Mouse (Mus musculus) CH12.LX (cell line): Measurements from ENCODE around the gene C2cd2l. TPM values are rescaled to one million over a fixed set of nuclear protein-coding genes. Genes with fewer than 3 reads are reported as not detected.

Experiments used
- DNase-seq: peaks from one replicate; pipeline ENCODE4 v3.0.0-alpha.2; 2013; ENCODE audit errors: extremely low read depth
- H3K27ac ChIP-seq: 2 replicates; pipeline ENCODE4 v1.5.1; 2012; ENCODE audit warnings: low read depth, mild to moderate bottlenecking, control low read depth, moderate library complexity; ENCODE audit not compliant: insufficient read depth
- H3K27me3 ChIP-seq: replicated peaks from 2 replicates; pipeline ENCODE3; 2012; ENCODE audit warnings: inconsistent platforms
- H3K36me3 ChIP-seq, 2 experiments: replicated peaks in 1 of 2; 2 replicates each; pipeline versions ENCODE3 to v1.6.1; 2012; ENCODE audit warnings: inconsistent platforms in 1 of 2, low read length in 1 of 2, mild to moderate bottlenecking in 1 of 2, mixed read lengths in 1 of 2, moderate library complexity in 1 of 2; ENCODE audit not compliant: control insufficient read depth in 1 of 2, insufficient read depth in 1 of 2
- H3K4me1 ChIP-seq, 2 experiments: 2 replicates each; pipeline ENCODE4 v1.6.1; 2012; ENCODE audit warnings: inconsistent platforms in 1 of 2, moderate library complexity in 1 of 2; ENCODE audit not compliant: insufficient read depth in 2 of 2, control insufficient read depth in 1 of 2
- H3K4me2 ChIP-seq: 2 replicates; pipeline ENCODE4 v1.6.1; 2012; ENCODE audit warnings: low read depth, mild to moderate bottlenecking, control low read depth; ENCODE audit not compliant: poor library complexity, insufficient read depth, severe bottlenecking
- H3K4me3 ChIP-seq, 3 experiments: fragments of 150-350 bp in 1 of 3; sonication (generic) in 1 of 3; replicated peaks in 1 of 3; 2 replicates each; pipeline versions ENCODE3 to v1.5.1; 2011 to 2012; ENCODE audit warnings: low read depth in 2 of 3, low read length in 2 of 3, mild to moderate bottlenecking in 2 of 3, moderate library complexity in 2 of 3, control low read depth in 1 of 3, improper control_type of control experiment in 1 of 3, inconsistent platforms in 1 of 3, mixed read lengths in 1 of 3; ENCODE audit not compliant: poor library complexity in 1 of 3
- H3K79me2 ChIP-seq: replicated peaks from 2 replicates; pipeline ENCODE4 v1.6.1; 2012; ENCODE audit warnings: mild to moderate bottlenecking, moderate library complexity; ENCODE audit not compliant: control insufficient read depth, poor library complexity, insufficient read depth, severe bottlenecking; ENCODE audit errors: extremely low read depth
- H3K9ac ChIP-seq: 2 replicates; pipeline ENCODE4 v1.6.1; 2012; ENCODE audit warnings: low read depth, mild to moderate bottlenecking, control low read depth, moderate library complexity; ENCODE audit not compliant: insufficient read depth
- H3K9me3 ChIP-seq: replicated peaks from 2 replicates; pipeline ENCODE3; 2012; ENCODE audit warnings: low read length, inconsistent platforms, mixed read lengths
- BHLHE40 ChIP-seq: IDR thresholded peaks from 2 replicates; pipeline ENCODE4 v1.6.1; 2011; ENCODE audit warnings: mild to moderate bottlenecking, low read depth, low read length, improper control_type of control experiment
- CHD2 ChIP-seq: IDR thresholded peaks from 2 replicates; pipeline ENCODE4 v1.6.1; 2011; ENCODE audit warnings: low read length, improper control_type of control experiment
- CTCF ChIP-seq, 2 experiments: IDR thresholded peaks in 1 of 2; conservative IDR thresholded peaks in 1 of 2; 2 replicates each; pipeline ENCODE4 v1.5.1; 2011 to 2012; ENCODE audit warnings: low read depth in 2 of 2, low read length in 2 of 2, improper control_type of control experiment in 1 of 2, inconsistent platforms in 1 of 2, mild to moderate bottlenecking in 1 of 2, moderate library complexity in 1 of 2
- E2F4 ChIP-seq: IDR thresholded peaks from 2 replicates; pipeline ENCODE4 v1.6.1; 2011; ENCODE audit warnings: low read depth, low read length, improper control_type of control experiment; ENCODE audit not compliant: insufficient replicate concordance
- EP300 ChIP-seq: IDR thresholded peaks from 2 replicates; pipeline ENCODE4 v1.6.1; 2011; ENCODE audit warnings: low read length, improper control_type of control experiment
- ETS1 ChIP-seq: conservative IDR thresholded peaks from 2 replicates; pipeline ENCODE4 v1.6.1; 2012; ENCODE audit warnings: low read depth, mild to moderate bottlenecking, inconsistent platforms, low read length, improper control_type of control experiment, moderate library complexity
- IRF4 ChIP-seq: IDR thresholded peaks from 2 replicates; pipeline ENCODE4 v1.6.1; 2014; ENCODE audit warnings: low read depth, mild to moderate bottlenecking, inconsistent platforms, low read length, improper control_type of control experiment
- JUN ChIP-seq: IDR thresholded peaks from 2 replicates; pipeline ENCODE4 v1.6.1; 2011; ENCODE audit warnings: low read depth, mild to moderate bottlenecking, low read length, improper control_type of control experiment, moderate library complexity; ENCODE audit not compliant: insufficient read depth
- JUND ChIP-seq: conservative IDR thresholded peaks from 2 replicates; pipeline ENCODE4 v1.6.1; 2011; ENCODE audit warnings: low read depth, low read length, improper control_type of control experiment
- KAT2A ChIP-seq: IDR thresholded peaks from 2 replicates; pipeline ENCODE4 v1.6.1; 2012; ENCODE audit warnings: low read length, improper control_type of control experiment, inconsistent platforms; ENCODE audit not compliant: insufficient replicate concordance
- MAFK ChIP-seq: IDR thresholded peaks from 2 replicates; pipeline ENCODE4 v1.6.1; 2011; ENCODE audit warnings: low read length, improper control_type of control experiment; ENCODE audit not compliant: insufficient replicate concordance
- MAX ChIP-seq: IDR thresholded peaks from 2 replicates; pipeline ENCODE4 v1.6.1; 2011; ENCODE audit warnings: low read length, improper control_type of control experiment
- MXI1 ChIP-seq: IDR thresholded peaks from 2 replicates; pipeline ENCODE4 v1.6.1; 2011; ENCODE audit warnings: mild to moderate bottlenecking, low read depth, low read length, improper control_type of control experiment
- MYC ChIP-seq: IDR thresholded peaks from 2 replicates; pipeline ENCODE4 v1.6.1; 2011; ENCODE audit warnings: low read depth, mild to moderate bottlenecking, improper control_type of control experiment, low read length
- PAX5 ChIP-seq: IDR thresholded peaks from 2 replicates; pipeline ENCODE4 v1.6.1; 2012; ENCODE audit warnings: low read length, inconsistent platforms, mixed read lengths
- POLR2A ChIP-seq: IDR thresholded peaks from 2 replicates; pipeline ENCODE4 v1.6.1; 2011; ENCODE audit warnings: low read depth, mild to moderate bottlenecking, improper control_type of control experiment, low read length
- RCOR1 ChIP-seq: conservative IDR thresholded peaks from 2 replicates; pipeline ENCODE4 v1.6.1; 2012; ENCODE audit warnings: low read depth, mild to moderate bottlenecking, inconsistent platforms, low read length, improper control_type of control experiment
- SIN3A ChIP-seq: IDR thresholded peaks from 2 replicates; pipeline ENCODE4 v1.6.1; 2012; ENCODE audit warnings: low read length, improper control_type of control experiment, inconsistent platforms
- TBP ChIP-seq: conservative IDR thresholded peaks from 2 replicates; pipeline ENCODE4 v1.6.1; 2011; ENCODE audit warnings: low read depth, low read length, improper control_type of control experiment
- TCF12 ChIP-seq: IDR thresholded peaks from 2 replicates; pipeline ENCODE4 v1.6.1; 2014; ENCODE audit warnings: low read depth, mild to moderate bottlenecking, inconsistent platforms, low read length, improper control_type of control experiment
- UBTF ChIP-seq: IDR thresholded peaks from 2 replicates; pipeline ENCODE4 v1.6.1; 2012; ENCODE audit warnings: low read depth, mild to moderate bottlenecking, inconsistent platforms, low read length, improper control_type of control experiment, moderate library complexity
- USF2 ChIP-seq: conservative IDR thresholded peaks from 2 replicates; pipeline ENCODE4 v1.6.1; 2011; ENCODE audit warnings: low read depth, low read length, improper control_type of control experiment
- ZKSCAN1 ChIP-seq: IDR thresholded peaks from 2 replicates; pipeline ENCODE4 v1.6.1; 2012; ENCODE audit warnings: low read depth, inconsistent platforms, low read length, improper control_type of control experiment, borderline replicate concordance
- ZMIZ1 ChIP-seq: IDR thresholded peaks from 2 replicates; pipeline ENCODE4 v1.6.1; 2012; ENCODE audit warnings: low read depth, mild to moderate bottlenecking, inconsistent platforms, low read length, improper control_type of control experiment
- dilution Hi-C: fragments of 300-500 bp; cut with MboI; formaldehyde crosslinking; loops from 2 replicates; pipeline ENCODE4 v1.14.3; 2020; ENCODE audit warnings: low sequenced_read_pairs; ENCODE audit not compliant: extremely low pct_unique_long_range_greater_than_20kb, extremely low pct_ligation_motif_present
- in situ Hi-C: fragments of 300-500 bp; cut with MboI; formaldehyde crosslinking; loops from 3 replicates; pipeline ENCODE4 v1.14.3; 2019; ENCODE audit warnings: low sequenced_read_pairs, low pct_ligation_motif_present, low pct_unique_long_range_greater_than_20kb, mixed read lengths
- polyA plus RNA-seq: library from polyadenylated mRNA; unstranded; fragments of >175 nt; gene quantifications from 2 replicates; pipeline ENCODE4 v1.2.1, GENCODE M21; 2012; ENCODE audit warnings: low read depth; ENCODE audit not compliant: insufficient read length
- total RNA-seq, 2 experiments: library from RNA; depleted of rRNA; stranded (reverse); fragments of 300-350 nt in 1 of 2; fragments of >200 nt in 1 of 2; gene quantifications; 2 replicates each; pipeline ENCODE4 v1.2.3; 2012 to 2014

Gene C2cd2l
- total and polyA plus RNA-seq, 3 experiments, result 2.9 to 7.3 (median 7.2) TPM

- H3K27me3 ChIP-seq, result peaks cover 4% of the 10 kb centered on the region
- peaks cover 6 to 42% of the 10 kb centered on the region in 2 experiments for H3K4me1 ChIP-seq
- in situ Hi-C loops, result no loop called here
- H3K4me2 ChIP-seq, result peak overlapping the region; percentile 35; the same call in 1 of the 2 replicates
- no peaks in the 10 kb centered on the region for H3K9me3 ChIP-seq
- H3K79me2 ChIP-seq, result peaks cover 7% of the 10 kb centered on the region; the same call in 1 of the 2 replicates
- peak; percentile 77 for DNase-seq
- peaks cover 5 to 12% of the 10 kb centered on the region in 2 experiments for H3K36me3 ChIP-seq
- H3K4me3 ChIP-seq, result no peak overlapping the region
- dilution Hi-C loops, result no loop called here
- peak overlapping the region; percentile 80 for H3K27ac ChIP-seq
- peak overlapping the region; percentile 37 for H3K9ac ChIP-seq
- peak; percentile 60 for TF ChIP-seq JUN
- TF ChIP-seq SIN3A, result peak; percentile 23; the same call in 1 of the 2 replicates
- TF ChIP-seq ZKSCAN1, result no peak
- peak; percentile 85 for TF ChIP-seq JUND
- peak; percentile 76; the same call in 1 of the 2 replicates for TF ChIP-seq RCOR1
- TF ChIP-seq IRF4, result peak; percentile 94
- TF ChIP-seq EP300, result peak; percentile 82
- TF ChIP-seq UBTF, result no peak
- TF ChIP-seq MAFK, result no peak
- TF ChIP-seq USF2, result no peak
- TF ChIP-seq KAT2A, result no peak
- no peak for TF ChIP-seq PAX5
- peak; percentile 36; the same call in 1 of the 2 replicates for TF ChIP-seq BHLHE40
- no peak for TF ChIP-seq MAX
- peak; percentile 31; the same call in 1 of the 2 replicates for TF ChIP-seq ETS1
- peak; percentile 38; the same call in 1 of the 2 replicates for TF ChIP-seq TCF12
- no peak for TF ChIP-seq CTCF (conservative IDR thresholded peaks at IDR 0.05 in 1 of 2, IDR thresholded peaks at IDR 0.05 in 1 of 2; ENCODE audit: low read depth in 2 of 2, low read length in 2 of 2)
- no peak for TF ChIP-seq E2F4
- TF ChIP-seq ZMIZ1, result no peak
- 0 out of 2 replicates have a peak, but pooled peaks have one; percentile 39 for TF ChIP-seq CHD2
- TF ChIP-seq MXI1, result peak; percentile 61
- peak; percentile 69 for TF ChIP-seq TBP
- TF ChIP-seq MYC, result peak; percentile 72
- TF ChIP-seq POLR2A, result peak; percentile 63
These were observed 4.1 kb upstream of the C2cd2l start for GRCm38 (mm10) chr9:44324147-44324546.
